Mouse (Mus musculus) heart, postnatal 25 days (tissue): ENCODE measurements around the gene Tnik. TPM values are rescaled to one million over a fixed set of nuclear protein-coding genes. Genes with fewer than 3 reads are reported as not detected.

Experiments
- DNase-seq: peaks from one replicate; pipeline ENCODE4 v3.0.0; 2022; ENCODE audit warnings: low spot score
- intact Hi-C: fragments of 180-260 bp; cut with DNase I; formaldehyde crosslinking; loops from one replicate; pipeline ENCODE4 v1.15.1; 2025
- total RNA-seq, 2 experiments: library from RNA; stranded (reverse); gene quantifications; 2 replicates each; pipeline ENCODE4 v1.2.3; 2021

Gene Tnik
- 10 to 100 TPM; 32.2 to 37.1 TPM for total RNA-seq

DNA sequence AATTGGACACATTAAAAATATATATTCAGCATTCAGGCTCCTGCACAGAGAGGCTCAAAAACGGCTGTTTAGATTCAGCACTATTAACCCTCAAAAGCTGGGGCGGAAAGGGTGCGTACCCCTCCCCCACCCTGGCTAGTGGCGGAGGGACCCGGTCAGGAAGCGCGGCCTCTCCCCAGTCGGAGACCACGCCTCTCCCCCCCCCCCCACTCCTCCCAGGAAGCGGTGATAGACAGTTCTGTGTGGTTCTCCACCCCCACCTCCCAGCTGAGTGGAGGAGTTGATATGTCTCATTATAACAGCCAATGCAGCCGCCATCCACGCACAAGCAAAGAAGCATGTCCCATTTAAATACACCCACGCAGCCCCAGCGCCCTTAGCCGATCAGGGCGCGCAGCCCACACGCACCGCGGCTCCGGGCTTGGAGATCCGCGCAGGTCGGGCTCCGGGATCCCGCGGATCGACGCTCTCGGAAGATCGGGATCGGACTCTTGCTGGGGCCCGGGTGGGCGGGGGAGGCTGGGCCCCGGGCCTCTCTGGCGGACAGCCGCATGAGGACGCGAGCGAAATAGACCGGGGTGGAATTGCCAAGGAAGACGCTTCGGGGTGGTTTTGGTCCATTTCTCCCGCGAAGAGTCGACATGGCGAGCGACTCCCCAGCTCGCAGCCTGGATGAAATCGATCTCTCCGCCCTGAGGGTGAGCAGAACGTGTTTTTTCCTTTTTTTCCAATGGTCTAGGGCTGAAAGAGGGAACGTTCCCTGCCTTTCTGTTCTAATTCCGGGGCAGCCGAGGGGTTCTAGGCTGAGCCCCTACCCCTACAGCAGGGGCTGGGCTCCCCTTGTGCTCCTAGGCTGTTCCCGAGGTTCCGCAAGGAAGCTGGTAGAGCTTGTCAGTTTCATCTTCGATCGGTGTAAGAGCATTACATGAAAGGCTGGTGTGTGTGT, at the start of gene Tnik:
Gene Tnik, plus strand, starts transcription at position 213 of the 946 bp plus-strand sequence.
- DNase-seq: peak; percentile 43
- intact Hi-C loops: loop anchor here (10.0 kb wide), 2 partner anchors 102 to 142 kb away; no protein-coding TSS in a partner anchor

DNA sequence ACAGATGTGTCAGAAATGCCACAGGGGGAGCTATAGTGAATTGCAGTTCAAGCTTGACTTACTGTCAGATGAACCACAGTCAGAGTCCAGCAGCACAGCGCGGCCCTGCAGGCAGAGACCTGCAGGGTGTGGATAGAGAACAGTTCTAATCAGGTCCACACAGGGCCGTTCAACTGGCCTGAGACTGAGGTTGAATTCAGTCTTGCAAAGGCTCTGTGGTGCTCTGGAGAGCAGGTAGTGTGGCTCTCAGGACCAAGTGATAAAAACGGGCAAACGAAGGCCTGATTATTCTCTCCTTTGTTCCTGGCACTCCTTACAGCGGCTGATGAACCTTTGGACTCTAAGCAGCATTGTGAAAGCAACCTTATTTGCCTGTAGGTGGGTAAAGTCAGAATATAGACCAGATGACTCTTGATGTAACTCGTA, 48.1 kb upstream of the Tnik start:
- intact Hi-C loops: no loop called here
- DNase-seq: no peak

DNA sequence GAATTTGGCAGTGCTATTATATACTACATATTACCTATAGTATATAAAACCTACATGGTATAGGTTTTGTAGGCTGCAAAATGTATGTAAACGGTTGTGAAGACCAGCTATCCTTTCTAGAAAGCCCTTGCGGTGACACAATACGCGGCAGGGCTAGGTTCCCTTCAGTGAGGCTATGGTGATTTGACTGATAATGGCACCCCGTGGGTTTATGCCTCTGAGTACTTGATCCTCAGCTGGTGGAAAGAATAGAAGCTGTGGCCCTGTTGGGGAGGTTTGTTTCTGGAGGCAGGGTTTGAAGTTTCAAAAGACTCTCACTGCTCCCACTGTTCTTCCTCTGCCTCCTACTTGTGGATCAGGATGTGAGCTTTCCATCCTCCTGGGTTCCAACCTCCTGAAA, 46.0 kb upstream of the Tnik start:
- DNase-seq: no peak
- intact Hi-C loops: no loop called here

DNA sequence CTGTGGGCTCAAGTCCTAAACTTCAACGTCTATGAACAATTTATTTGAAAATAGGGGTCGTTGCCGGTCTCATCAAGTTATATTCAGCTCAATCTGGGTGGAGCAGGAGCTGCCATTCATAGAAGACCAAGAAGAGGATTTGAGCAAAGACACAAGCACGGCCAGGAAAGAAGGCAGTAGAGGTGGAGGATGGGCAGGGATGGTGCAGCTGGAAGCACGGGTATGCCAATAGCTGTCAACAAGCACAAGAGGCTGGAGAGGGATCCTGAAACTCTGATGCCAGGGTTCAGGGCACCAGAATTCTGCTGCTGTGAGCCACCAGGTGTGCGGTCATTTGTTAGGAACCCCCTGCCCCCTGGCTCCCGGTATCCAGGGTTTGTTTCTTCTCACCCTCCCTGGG, 43.5 kb upstream of the Tnik start:
- no peak for DNase-seq
- intact Hi-C loops: no loop called here

DNA sequence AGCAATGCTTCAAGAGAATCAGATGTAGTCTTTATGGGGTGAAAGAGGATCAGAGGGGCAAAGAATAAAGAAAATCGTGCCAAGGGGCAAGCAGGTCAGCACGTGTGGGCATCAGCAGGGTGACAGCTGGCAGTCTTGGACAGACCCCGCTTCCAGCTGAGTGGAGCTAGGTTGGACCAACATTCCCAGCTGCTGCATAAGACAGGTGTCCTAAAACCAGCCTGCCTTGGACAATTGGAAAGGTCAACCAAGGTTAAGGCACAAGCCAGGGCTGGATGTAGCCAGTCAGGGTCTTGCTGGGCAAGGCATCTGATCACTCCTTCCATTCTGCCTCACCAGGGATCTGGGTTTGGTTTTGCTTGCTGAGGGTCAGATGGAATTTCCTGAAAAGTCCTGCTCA, 43.0 kb upstream of the Tnik start:
- intact Hi-C loops: no loop called here
- no peak for DNase-seq

DNA sequence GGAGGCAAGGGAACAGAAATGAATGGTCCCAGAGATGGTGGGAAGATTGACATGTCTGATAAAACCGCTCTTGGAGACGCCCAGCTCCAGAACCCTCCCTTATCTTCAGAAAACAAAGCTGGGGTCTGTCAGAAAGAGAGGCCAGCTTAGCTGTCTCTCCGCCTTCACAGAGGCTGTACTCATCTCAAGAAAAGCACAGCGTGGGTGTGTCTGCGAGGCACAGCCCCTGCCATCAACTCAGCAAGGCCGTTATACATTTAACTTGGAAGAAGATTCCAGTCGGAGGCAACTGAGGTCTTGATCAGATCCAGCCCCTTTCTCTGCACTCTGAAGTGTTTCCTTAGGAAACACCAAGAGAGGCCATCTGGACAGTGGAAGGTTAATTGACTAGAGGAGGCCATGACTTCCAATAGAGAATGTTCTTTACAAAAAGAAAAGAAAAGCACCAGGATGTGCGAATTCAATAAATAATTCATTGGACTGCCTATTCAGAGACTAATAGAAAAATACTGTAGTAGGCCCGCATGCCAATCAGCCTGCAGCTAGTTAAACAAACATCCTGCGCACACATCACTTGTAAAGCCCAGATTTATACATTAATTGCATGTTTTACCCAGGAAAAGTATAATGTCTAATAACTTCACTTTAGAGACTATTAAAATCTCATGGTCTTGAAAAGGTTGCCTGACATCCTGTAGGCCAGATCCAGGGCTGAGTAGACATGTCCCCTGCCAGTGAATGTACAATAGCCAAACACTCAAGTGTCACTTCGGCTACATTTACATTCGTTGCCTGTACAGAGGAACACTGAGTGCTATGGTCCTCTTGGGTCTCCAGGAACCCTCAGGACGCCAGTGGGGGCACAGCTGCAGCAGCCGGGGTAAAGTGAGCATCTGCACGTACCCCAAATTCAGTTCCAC, 38.3 kb upstream of the Tnik start:
- intact Hi-C loops: no loop called here
- no peak for DNase-seq

DNA sequence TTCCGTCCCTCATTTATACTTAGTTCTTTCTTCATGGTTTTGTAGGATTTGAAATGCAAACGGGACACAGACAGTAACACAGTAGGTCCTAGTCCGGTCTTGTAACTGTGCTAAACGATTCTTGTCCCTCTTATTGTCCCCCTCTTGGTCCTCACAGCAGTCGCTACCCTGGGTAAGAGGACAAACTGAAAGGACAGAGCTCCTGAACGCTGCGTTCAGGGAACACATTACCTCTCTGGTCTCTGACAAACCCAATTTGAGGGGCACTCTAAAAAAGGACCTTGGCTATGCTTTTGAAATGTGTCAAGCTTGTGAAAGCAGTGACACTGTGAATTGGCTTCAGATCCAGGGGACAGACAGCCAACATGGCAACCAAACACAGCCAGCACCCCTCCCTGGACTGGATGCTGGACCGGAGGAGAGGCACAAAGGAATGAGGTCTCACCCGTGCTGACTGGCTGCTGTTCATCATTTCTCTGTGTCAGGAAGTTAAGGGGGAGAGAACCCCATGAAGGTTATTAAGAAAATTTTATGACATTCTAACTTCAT, 37.6 kb upstream of the Tnik start:
- no peak for DNase-seq
- intact Hi-C loops: no loop called here

DNA sequence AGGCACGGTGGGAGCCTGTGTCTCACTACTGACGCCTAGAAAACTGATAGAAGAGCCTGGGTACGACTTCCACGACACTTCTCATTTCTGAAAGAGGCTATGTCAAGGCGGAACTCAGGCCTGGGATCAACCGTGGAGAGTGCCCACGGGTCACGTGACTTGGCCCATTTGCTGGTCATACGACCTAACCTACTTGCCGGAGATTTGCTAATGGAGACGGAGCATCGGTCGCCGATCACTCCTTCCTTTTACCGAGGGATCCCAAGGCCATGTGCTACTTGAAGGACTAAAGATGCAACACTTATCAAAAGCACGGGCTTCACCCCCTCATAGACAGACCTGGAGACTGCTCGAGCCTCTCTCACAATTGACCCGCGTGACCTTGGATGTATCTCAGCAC, 36.8 kb upstream of the Tnik start:
- intact Hi-C loops: no loop called here
- DNase-seq: no peak

DNA sequence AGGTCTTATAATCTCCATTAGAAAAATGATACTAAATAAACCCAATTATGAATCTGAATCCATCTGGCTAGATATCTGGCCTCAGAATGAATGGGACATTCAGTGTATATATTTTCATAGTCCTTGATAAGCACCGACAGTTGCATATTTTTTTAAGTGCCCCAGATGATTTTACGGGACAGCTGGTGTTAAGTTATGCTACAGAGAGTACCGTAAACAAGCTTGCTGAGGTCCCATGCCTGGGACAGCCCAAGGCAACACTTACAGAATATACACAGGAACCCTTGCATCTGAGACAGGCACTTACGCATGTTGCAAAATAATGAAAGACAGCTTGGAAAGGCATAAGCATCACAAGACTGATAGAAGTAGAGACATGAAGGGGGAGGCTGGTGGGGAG, 34.1 kb upstream of the Tnik start:
- intact Hi-C loops: no loop called here
- no peak for DNase-seq

DNA sequence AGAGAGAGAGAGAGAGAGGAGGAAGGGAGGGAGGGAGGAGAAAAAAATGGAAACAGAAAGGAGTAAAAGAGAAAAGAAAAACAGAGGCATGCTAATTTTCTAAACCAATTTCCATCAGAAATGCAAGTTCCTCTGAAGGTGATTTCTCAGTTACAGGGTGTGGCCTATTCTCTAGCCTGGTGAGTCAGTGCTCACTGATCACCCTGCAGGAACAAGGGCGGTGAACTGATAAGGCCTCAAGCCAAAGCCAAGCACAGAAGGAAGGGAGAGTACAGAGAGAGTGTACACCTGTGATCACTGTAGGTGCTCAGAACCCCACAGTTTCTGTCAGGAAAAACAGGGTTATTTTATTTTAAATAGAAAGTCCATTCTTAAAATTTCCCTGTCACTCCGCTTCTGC, 33.5 kb upstream of the Tnik start:
- intact Hi-C loops: no loop called here
- DNase-seq: no peak

DNA sequence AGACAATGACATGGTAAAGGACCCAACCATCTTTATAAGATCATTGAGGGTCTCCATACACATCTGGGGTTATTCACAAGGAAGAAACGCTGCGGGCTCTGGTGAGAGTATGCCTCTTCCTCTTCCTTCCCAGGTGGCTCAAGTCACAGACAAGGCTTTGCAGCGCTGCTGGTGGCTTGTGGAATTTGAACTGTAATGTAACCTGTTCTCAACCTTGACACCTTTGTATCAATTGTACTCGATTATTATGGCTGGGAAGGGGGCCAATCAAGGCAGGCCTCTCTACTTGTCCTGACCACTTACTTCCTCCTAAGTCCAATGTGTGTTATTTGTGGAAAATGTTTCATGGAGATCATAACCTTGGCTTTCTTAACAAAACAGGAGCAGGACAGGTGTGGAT, 30.1 kb upstream of the Tnik start:
- intact Hi-C loops: no loop called here

DNA sequence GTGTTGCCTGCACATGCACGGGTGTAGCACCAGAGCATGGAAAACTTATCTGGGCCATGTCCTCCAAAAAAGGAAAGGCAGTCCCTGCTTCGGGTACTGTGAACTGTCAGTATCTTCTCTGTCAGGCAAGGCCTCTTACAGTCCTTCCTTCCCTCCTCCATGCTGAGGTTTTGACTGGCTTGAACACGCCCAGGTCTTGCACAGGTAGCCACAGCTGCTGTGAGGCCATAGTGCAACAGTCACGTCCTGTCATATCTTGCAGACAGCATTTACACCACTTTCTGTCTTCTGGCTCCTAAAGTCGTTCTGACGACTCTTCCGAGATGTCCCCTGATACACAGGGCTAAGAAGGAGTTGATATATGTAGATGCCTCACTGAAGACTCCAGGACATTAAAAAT, 28.8 kb upstream of the Tnik start:
- intact Hi-C loops: no loop called here
- DNase-seq: no peak

More for the DNA sequence above, 30.1 kb upstream of the Tnik start:
- DNase-seq: no peak

DNA sequence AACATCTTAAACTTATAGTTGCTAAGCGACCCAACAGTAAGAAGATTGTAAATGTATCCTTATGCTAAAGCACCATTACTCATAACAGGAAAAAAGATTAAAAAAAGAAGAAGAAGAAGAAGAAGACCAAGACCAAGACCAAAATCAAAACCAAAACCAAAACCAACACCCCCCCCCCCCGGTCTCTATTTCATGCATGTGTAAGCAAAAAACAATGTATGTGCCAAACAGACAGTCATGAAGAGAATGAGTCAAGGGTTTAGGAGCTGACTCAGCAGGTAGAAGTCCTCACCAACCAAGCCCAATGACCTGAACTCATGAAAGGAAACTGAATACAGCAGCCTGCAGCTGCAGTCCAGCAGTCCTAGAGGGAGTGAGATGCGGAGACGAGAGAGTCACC, 26.3 kb upstream of the Tnik start:
- DNase-seq: no peak
- intact Hi-C loops: no loop called here

DNA sequence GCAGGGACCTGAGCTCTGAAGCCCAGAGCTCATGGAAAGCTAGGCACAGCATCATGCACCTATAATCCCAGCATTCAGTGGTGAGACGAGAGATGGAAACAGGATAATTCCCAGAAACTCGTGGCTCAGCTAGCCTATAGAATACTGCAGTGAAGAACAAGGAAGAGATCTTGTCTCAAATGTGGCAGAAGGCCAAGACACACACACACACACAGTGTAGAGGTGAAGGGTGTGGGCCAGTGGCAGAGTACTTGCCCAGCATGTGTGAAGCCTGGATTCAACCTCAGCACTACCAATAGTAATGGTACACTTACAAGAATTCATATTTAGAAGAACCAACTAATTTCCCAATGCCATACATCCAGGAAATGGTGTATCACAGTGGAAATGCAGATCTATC, 24.9 kb upstream of the Tnik start:
- no peak for DNase-seq
- intact Hi-C loops: no loop called here

DNA sequence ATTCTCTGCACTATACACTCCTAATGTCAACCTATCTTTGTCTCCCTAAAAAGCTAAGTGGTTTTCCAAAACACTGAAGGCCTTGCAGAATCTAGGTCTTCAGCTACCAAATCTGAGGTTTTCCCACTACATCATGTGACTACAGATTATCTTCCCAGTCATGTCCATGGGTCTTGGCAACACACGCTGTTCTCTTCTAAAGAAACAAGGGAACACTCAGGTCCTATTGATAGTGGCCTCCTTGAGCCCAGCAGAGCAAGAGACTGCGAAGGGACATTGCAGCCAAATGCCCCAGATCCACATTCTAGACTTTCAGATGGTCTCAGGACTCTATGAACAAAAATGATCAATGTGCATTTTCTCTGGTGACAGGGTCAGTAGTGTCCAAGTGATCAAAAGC, 20.5 kb upstream of the Tnik start:
- intact Hi-C loops: no loop called here
- no peak for DNase-seq

DNA sequence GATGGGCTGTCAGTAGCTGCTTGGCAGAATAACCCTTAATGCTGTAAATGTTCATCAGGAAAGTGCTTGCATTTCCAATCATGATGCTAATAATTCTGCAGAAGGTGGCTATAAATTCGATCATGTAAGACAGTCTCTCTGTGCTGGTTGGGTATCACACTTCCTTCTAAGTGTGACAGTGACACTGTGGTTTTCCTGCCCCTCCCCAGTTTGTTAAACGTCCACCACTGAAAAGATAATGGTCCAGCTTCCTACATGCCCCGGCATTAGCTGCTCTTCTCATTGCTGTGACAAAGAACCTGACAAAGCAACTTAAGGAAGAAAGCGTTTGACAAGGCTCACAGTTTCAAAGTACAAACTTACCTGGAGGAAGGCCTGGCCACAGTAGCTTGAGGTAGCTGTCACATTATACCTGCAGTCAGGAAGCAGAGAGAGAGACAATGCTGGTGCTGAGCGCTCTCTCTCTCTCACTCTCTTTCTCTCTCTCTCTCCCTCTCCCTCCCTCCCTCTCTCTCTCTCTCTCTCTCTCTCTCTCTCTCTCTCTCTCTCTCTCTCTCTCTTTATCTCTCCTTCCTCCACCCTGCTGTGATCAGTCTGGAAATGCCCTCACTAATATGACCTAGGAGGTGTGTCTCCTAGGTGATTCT, 18.6 kb upstream of the Tnik start:
- DNase-seq: no peak
- intact Hi-C loops: no loop called here

DNA sequence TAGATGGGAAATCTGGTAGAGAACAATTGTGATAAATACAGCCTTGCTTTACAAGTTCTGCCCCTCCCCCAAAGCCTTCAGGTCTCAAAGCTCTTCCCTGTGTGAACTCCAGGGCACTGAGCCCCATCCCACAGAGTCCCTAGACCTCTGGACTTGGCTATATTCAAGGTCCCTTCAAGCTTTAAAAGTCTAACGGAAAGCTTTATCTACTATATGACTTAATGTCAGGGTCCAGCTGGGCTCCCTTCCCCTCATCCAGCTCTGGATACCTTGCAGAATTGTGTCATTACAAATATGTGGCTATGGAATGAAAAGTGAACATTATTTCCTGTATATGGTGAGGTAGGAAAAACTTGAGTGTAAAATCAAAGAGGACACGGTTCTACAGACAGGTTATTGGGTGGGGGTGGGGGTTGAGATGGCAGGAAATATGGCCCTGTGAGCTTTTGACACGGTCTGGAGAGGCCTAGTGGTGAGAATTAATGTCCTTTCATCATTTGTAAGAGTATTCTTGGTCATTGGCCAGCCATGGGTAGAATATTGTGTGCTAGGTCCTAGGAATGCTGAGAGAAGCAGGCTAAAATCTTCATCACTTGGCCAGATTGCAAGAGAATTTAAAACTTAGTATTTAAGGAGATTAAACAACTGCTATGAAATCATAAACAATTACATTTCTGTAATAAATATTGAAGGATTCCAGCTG, 14.6 kb upstream of the Tnik start:
- intact Hi-C loops: no loop called here
- DNase-seq: no peak

DNA sequence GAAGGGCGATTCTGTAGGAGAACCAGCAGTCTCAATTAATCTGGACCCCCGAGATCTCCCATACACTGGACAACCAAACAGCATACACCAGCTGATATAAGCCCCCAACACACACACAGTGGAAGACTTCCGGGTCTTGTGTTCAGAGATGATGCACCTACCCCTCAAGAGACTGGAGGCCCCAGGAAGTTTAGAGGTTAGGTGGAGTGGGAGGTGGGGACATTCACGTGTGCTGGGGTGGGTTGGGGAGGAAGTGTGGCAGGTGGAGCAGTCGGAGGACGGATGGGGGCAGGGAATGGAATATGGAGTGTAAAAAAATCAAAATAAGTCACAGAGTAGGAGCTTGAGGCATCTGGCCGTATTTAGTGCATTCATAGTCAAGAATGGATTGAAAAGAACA, 7.3 kb upstream of the Tnik start:
- intact Hi-C loops: loop anchor here (5.0 kb wide), 1 partner anchor 88 kb away; no protein-coding TSS in a partner anchor
- DNase-seq: no peak

DNA sequence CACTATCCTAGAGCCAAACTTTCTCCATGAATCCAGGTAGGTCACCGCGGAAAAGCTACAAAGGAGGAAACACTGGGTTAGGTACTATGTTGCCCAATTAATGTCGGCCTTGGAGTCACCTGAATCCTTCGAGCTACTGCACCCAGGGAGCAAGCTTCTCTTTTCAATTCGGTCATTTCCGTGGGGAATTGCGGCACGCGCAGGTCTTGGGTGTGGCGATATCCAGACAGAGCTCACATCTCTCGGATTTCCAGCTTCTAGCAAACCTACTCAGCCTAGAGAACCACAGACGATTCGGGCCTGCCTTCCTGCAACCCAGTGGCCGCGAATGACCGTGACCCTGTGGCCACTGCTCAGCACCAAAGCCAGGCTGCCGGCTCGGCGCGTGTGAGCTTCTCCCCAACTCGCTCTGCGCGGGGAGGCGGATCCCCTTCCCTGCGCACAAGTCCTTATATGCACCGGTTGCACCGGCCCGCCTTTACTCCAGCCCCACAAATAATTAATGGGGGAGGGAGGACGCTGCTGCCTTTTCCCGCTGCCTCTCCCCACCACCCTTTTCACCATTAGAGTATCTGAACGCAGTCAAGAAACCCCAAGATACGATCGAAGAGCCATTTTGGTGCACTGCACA, 528 bp upstream of the Tnik start:
- DNase-seq: peak; percentile 39
- intact Hi-C loops: loop anchor here (10.0 kb wide), 2 partner anchors 102 to 142 kb away; no protein-coding TSS in a partner anchor
